Mouse (Mus musculus) ES-Bruce4 (cell line): ENCODE data around the gene Apoa5.

ENCODE experiments used
- CTCF ChIP-seq: IDR thresholded peaks from one replicate; pipeline ENCODE4 v1.8.1; 2011; ENCODE audit warnings: low read depth, low read length
- EP300 ChIP-seq: IDR thresholded peaks from 2 replicates; pipeline ENCODE4 v1.6.1; 2011; ENCODE audit warnings: low read depth, low read length; ENCODE audit not compliant: insufficient read depth

- TF ChIP-seq EP300 (no peak), CTCF (no peak)
These were observed 43.3 kb upstream of the Apoa5 start for GRCm38 (mm10) chr9:46224945-46225660.
